Mouse (Mus musculus): ENCODE results near the gene Gm28539. TPM values are rescaled to one million over a fixed set of nuclear protein-coding genes. Genes with fewer than 3 reads are reported as not detected.

Gene Gm28539
- polyA plus RNA-seq, 1 experiment from 2014 or later, result not detected

DNA sequence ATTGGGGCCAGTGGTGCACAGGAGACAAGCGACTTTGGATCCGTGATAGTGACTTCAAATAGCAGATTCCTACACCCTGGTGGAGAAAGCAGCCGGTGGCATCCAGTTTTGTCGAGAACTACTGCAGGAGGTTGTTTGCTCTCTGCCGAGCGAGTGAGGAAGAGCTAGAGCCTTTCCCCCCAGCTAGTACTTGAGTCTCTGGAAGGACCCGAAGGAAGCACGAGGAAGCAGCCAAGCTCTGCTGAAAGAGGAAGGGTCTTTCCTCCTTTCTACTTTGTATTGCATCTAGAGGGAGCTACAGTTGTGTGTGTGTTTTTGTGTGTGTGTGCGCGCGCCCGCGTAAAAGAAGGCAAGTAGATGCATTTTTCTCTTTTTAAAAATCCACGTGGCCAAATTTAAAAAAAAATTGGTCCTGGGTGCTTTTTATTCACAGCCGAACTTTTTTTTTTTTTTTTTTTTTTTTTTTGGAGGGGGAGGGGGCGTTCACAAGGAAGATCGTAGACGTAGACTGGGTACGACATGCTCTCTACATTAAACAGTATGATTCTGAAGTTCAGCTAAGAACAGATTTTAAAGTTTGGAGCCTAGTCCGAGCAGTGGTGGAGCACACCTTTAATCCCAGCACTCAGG lies 41.8 kb downstream of the Gm28539 start:
- H3K9ac ChIP-seq (replicated peaks; ENCODE audit: low read depth, low read length), result peak overlapping the region; percentile 90
- no peaks in the 10 kb centered on the region for H3K27me3 ChIP-seq (replicated peaks; ENCODE audit: control insufficient read depth, insufficient read depth, low read length)
- ATAC-seq, result no peak
- no peaks in the 10 kb centered on the region for H3K9me3 ChIP-seq (ENCODE audit: control insufficient read depth, low read length)
- peak overlapping the region; percentile 70 for H3K4me3 ChIP-seq (replicated peaks; ENCODE audit: low read length)
- peak overlapping the region; percentile 66 for H3K4me2 ChIP-seq (ENCODE audit: low read length)
- WGBS, result 21% methylated on average over 20 of the region's 20 CpGs
- peaks cover 28% of the 10 kb centered on the region for H3K4me1 ChIP-seq (replicated peaks; ENCODE audit: control insufficient read depth, insufficient read depth, low read length)
- H3K36me3 ChIP-seq (ENCODE audit: control insufficient read depth, insufficient read depth), result peaks cover 3% of the 10 kb centered on the region; the same call in 1 of the 2 replicates
- peak overlapping the region; percentile 97 for H3K27ac ChIP-seq (ENCODE audit: low read length)

DNA sequence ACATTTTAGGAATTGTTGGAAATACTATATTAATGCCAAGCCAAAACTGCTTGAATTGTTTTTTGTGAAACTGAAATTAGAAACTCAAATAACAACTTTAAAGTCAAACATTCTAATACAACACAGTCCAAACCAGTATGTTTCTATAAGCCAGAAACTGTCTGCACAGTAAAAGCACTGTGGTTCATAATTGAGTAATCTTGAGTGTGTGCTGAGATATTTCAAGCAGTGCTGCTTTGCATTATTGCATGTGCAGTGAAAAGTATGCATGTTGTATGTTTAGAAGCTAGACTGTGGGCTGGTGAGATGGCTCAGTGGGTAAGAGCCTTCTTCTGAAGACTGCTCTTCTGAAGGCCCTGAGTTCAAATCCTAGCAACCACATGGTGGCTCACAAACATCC lies 47.7 kb downstream of the Gm28539 start:
- H3K9ac ChIP-seq (replicated peaks; ENCODE audit: low read depth, low read length), result no peak overlapping the region
- H3K9me3 ChIP-seq (ENCODE audit: control insufficient read depth, low read length), result no peaks in the 10 kb centered on the region
- no peaks in the 10 kb centered on the region for H3K27me3 ChIP-seq (replicated peaks; ENCODE audit: control insufficient read depth, insufficient read depth, low read length)
- no peak for ATAC-seq
- H3K4me1 ChIP-seq (replicated peaks; ENCODE audit: control insufficient read depth, insufficient read depth, low read length), result peaks cover 17% of the 10 kb centered on the region
- H3K36me3 ChIP-seq (ENCODE audit: control insufficient read depth, insufficient read depth), result no peaks in the 10 kb centered on the region
- H3K27ac ChIP-seq (ENCODE audit: low read length), result no peak overlapping the region
- no peak overlapping the region for H3K4me2 ChIP-seq (ENCODE audit: low read length)
- H3K4me3 ChIP-seq (replicated peaks; ENCODE audit: low read length), result no peak overlapping the region

DNA sequence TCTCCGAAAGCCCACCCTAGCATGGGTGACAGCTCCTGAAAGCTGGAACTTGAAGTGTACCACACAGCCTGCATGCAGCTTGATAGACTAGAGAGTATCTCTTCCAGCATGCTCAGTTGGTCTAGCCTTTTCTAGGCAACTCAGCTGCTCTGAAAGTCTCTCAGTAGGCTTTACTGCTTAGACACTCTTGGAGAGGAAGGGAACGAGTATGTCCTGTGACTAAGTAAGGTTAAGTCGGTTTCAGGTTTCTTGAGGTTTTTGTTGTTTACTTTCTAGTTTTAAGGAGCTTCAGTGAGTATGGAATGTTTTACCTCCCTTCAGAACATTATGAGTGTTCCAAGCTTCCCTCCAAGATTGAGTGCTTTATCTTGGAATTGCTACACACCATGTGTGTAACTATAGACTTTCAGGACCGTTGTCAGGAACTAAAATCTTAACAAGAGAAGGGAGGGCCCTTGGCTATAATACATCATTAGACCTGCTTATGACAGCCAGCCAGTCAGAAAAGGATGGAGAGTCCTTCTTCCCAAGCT lies 57.5 kb downstream of the Gm28539 start:
- WGBS, result 93% methylated on average over 4 of the region's 4 CpGs

DNA sequence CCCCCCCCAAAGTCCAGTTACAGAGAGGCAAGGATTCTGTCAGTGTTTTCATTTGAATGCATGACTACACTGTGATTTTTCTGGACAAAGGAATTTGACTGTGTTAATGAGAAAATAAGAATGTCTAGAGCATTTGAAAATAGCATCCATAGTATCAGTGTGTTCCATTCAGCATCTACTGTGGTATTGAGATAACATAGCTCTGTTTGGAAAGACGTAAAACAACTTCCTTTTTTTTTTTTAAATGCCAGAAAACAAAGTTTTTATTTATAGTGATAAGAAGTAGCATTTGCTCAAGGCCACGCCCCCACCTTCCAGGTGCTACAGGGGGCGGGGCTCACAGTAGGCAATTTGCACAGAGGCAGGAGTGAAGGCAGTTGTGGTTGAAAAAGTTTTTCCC lies 58.9 kb downstream of the Gm28539 start:
- no peak overlapping the region for H3K9ac ChIP-seq (replicated peaks; ENCODE audit: low read depth, low read length)
- peaks cover 18% of the 10 kb centered on the region; the same call in 1 of the 2 replicates for H3K36me3 ChIP-seq (ENCODE audit: control insufficient read depth, insufficient read depth)
- H3K4me1 ChIP-seq (replicated peaks; ENCODE audit: control insufficient read depth, insufficient read depth, low read length), result no peaks in the 10 kb centered on the region
- no peaks in the 10 kb centered on the region for H3K9me3 ChIP-seq (ENCODE audit: control insufficient read depth, low read length)
- ATAC-seq, result no peak
- no peak overlapping the region for H3K27ac ChIP-seq (ENCODE audit: low read length)
- no peaks in the 10 kb centered on the region for H3K27me3 ChIP-seq (replicated peaks; ENCODE audit: control insufficient read depth, insufficient read depth, low read length)
- WGBS, result 84% methylated on average over 3 of the region's 3 CpGs
- H3K4me2 ChIP-seq (ENCODE audit: low read length), result no peak overlapping the region
- H3K4me3 ChIP-seq (replicated peaks; ENCODE audit: low read length), result no peak overlapping the region

More for the DNA sequence above, 57.5 kb downstream of the Gm28539 start:
- Histone ChIP-seq H3K36me3 (ENCODE audit: control insufficient read depth, insufficient read depth) (peaks cover 15% of the 10 kb centered on the region; the same call in 1 of the 2 replicates), H3K4me1 (replicated peaks; ENCODE audit: control insufficient read depth, insufficient read depth, low read length) (no peaks in the 10 kb centered on the region), H3K4me3 (replicated peaks; ENCODE audit: low read length) (no peak overlapping the region), H3K27me3 (replicated peaks; ENCODE audit: control insufficient read depth, insufficient read depth, low read length) (no peaks in the 10 kb centered on the region), H3K9me3 (ENCODE audit: control insufficient read depth, low read length) (no peaks in the 10 kb centered on the region), H3K4me2 (ENCODE audit: low read length) (no peak overlapping the region), H3K27ac (ENCODE audit: low read length) (no peak overlapping the region), H3K9ac (replicated peaks; ENCODE audit: low read depth, low read length) (no peak overlapping the region)
- no peak for ATAC-seq

DNA sequence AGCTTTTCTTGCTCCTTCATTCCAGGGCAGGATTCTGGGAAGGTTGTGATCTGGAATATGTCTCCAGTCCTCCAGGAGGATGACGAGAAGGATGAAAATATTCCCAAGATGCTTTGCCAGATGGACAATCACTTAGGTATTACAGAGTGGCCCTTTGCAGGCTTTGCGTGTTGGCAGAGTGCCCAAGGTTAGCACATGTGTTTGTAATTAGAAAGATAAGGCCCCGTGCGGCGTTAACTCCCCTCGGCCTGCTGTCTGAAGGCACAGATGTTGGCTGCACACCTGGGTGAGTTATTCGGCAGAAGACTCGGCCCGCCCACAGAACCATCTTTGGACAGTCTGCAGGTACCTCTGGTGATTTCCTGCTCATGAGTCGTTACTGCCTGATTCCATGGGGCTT lies 60.0 kb downstream of the Gm28539 start:
- peaks cover 19% of the 10 kb centered on the region for H3K36me3 ChIP-seq (ENCODE audit: control insufficient read depth, insufficient read depth)

DNA sequence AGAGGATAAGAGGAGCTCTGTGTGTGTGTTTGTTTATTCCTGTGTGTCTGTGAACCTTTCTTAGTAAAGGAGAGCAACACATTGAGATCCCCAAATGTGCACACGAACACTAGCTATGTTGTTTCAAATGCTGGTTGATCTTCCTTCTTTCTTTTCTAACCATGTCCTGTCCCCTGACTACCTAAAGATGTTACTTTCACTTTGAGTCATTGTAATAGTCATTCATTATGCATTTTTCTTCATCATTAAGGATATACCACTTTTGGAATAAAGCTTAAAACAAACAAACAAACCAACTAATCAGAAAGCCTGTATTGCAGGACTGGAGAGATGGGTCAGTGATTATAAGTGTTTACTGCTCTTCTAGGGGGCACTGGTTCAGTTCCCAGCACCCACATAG lies 69.3 kb downstream of the Gm28539 start:
- H3K27me3 ChIP-seq (replicated peaks; ENCODE audit: control insufficient read depth, insufficient read depth, low read length), result no peaks in the 10 kb centered on the region
- no peaks in the 10 kb centered on the region for H3K4me1 ChIP-seq (replicated peaks; ENCODE audit: control insufficient read depth, insufficient read depth, low read length)
- ATAC-seq, result no peak
- no peak overlapping the region for H3K4me2 ChIP-seq (ENCODE audit: low read length)
- H3K9me3 ChIP-seq (ENCODE audit: control insufficient read depth, low read length), result no peaks in the 10 kb centered on the region
- no peak overlapping the region for H3K9ac ChIP-seq (replicated peaks; ENCODE audit: low read depth, low read length)
- H3K36me3 ChIP-seq (ENCODE audit: control insufficient read depth, insufficient read depth), result peaks cover 18% of the 10 kb centered on the region
- WGBS, result 93% methylated on average over 1 of the region's 1 CpGs
- H3K4me3 ChIP-seq (replicated peaks; ENCODE audit: low read length), result no peak overlapping the region
- no peak overlapping the region for H3K27ac ChIP-seq (ENCODE audit: low read length)

More for the DNA sequence above, 60.0 kb downstream of the Gm28539 start:
- no peaks in the 10 kb centered on the region for H3K4me1 ChIP-seq (replicated peaks; ENCODE audit: control insufficient read depth, insufficient read depth, low read length)
- WGBS, result 81% methylated on average over 10 of the region's 10 CpGs
- ATAC-seq, result no peak
- H3K9ac ChIP-seq (replicated peaks; ENCODE audit: low read depth, low read length), result no peak overlapping the region
- no peak overlapping the region for H3K27ac ChIP-seq (ENCODE audit: low read length)
- no peak overlapping the region for H3K4me2 ChIP-seq (ENCODE audit: low read length)
- H3K9me3 ChIP-seq (ENCODE audit: control insufficient read depth, low read length), result no peaks in the 10 kb centered on the region
- H3K4me3 ChIP-seq (replicated peaks; ENCODE audit: low read length), result no peak overlapping the region
- no peaks in the 10 kb centered on the region for H3K27me3 ChIP-seq (replicated peaks; ENCODE audit: control insufficient read depth, insufficient read depth, low read length)

GRCm38 (mm10) chr16:18916064-18916463 lies 79.7 kb downstream of the Gm28539 start:
- Histone ChIP-seq H3K36me3 (ENCODE audit: control insufficient read depth, insufficient read depth) (peaks cover 49% of the 10 kb centered on the region), H3K9ac (replicated peaks; ENCODE audit: low read depth, low read length) (no peak overlapping the region), H3K27ac (ENCODE audit: low read length) (no peak overlapping the region), H3K9me3 (ENCODE audit: control insufficient read depth, low read length) (no peaks in the 10 kb centered on the region), H3K27me3 (replicated peaks; ENCODE audit: control insufficient read depth, insufficient read depth, low read length) (no peaks in the 10 kb centered on the region), H3K4me3 (replicated peaks; ENCODE audit: low read length) (no peak overlapping the region), H3K4me1 (replicated peaks; ENCODE audit: control insufficient read depth, insufficient read depth, low read length) (no peaks in the 10 kb centered on the region), H3K4me2 (ENCODE audit: low read length) (no peak overlapping the region)
- ATAC-seq, result no peak
- 96% methylated on average over 4 of the region's 4 CpGs for whole genome bisulfite sequencing

GRCm38 (mm10) chr16:18921771-18922170 lies 85.4 kb downstream of the Gm28539 start:
- Histone ChIP-seq H3K4me1 (replicated peaks; ENCODE audit: control insufficient read depth, insufficient read depth, low read length) (no peaks in the 10 kb centered on the region), H3K4me2 (ENCODE audit: low read length) (no peak overlapping the region), H3K9ac (replicated peaks; ENCODE audit: low read depth, low read length) (no peak overlapping the region), H3K27ac (ENCODE audit: low read length) (no peak overlapping the region), H3K27me3 (replicated peaks; ENCODE audit: control insufficient read depth, insufficient read depth, low read length) (no peaks in the 10 kb centered on the region), H3K4me3 (replicated peaks; ENCODE audit: low read length) (no peak overlapping the region), H3K9me3 (ENCODE audit: control insufficient read depth, low read length) (no peaks in the 10 kb centered on the region), H3K36me3 (ENCODE audit: control insufficient read depth, insufficient read depth) (peaks cover 54% of the 10 kb centered on the region)
- ATAC-seq, result no peak
- 96% methylated on average over 2 of the region's 2 CpGs for WGBS

- H3K9me3 ChIP-seq (ENCODE audit: control insufficient read depth, low read length), result no peaks in the 10 kb centered on the region
- H3K27me3 ChIP-seq (replicated peaks; ENCODE audit: control insufficient read depth, insufficient read depth, low read length), result no peaks in the 10 kb centered on the region
- H3K27ac ChIP-seq (ENCODE audit: low read length), result no peak overlapping the region
- H3K36me3 ChIP-seq (ENCODE audit: control insufficient read depth, insufficient read depth), result peaks cover 35% of the 10 kb centered on the region
- ATAC-seq, result no peak
- WGBS, result 97% methylated on average over 1 of the region's 1 CpGs
- H3K4me1 ChIP-seq (replicated peaks; ENCODE audit: control insufficient read depth, insufficient read depth, low read length), result no peaks in the 10 kb centered on the region
- H3K9ac ChIP-seq (replicated peaks; ENCODE audit: low read depth, low read length), result no peak overlapping the region
- H3K4me2 ChIP-seq (ENCODE audit: low read length), result no peak overlapping the region
- no peak overlapping the region for H3K4me3 ChIP-seq (replicated peaks; ENCODE audit: low read length)
These were observed 91.6 kb downstream of the Gm28539 start for GRCm38 (mm10) chr16:18927963-18928362.
